Mouse (Mus musculus): ENCODE measurements around the gene Gtf2f2.
A peak's percentile ranks its signal among the peaks of the same experiment; 100 is the strongest.

GRCm38 (mm10) chr14:75931266-75931665, 79.4 kb downstream of the Gtf2f2 start:
- TF ChIP-seq POLR2A (IDR thresholded peaks at IDR 0.05; ENCODE audit: control insufficient read depth in 1 of 2, insufficient read depth in 1 of 2, low read depth in 1 of 2, low read length in 2 of 2, poor library complexity in 1 of 2) (peak in 1 of 2 experiments; percentile 25; a peak in 1 of 4 replicates), EP300 (IDR thresholded peaks at IDR 0.05; ENCODE audit: low read depth in 1 of 2, low read length in 2 of 2) (no peak), GATA1 (IDR thresholded peaks at IDR 0.05; ENCODE audit: low read depth, low read length) (no peak), TCF12 (IDR thresholded peaks at IDR 0.05; ENCODE audit: low read depth, low read length) (no peak)

All from MEL (cell line).